Mouse (Mus musculus) WW6 (cell line): ENCODE data around the gene Zfp638.

Experiments used
- DNase-seq: peaks from one replicate; pipeline ENCODE4 v3.0.0-alpha.2; 2013; ENCODE audit warnings: low read depth, low spot score

Gene Zfp638

GRCm38 (mm10) chr6:83890281-83891015 lies 23.5 kb downstream of the Zfp638 start:
- DNase-seq: no peak

- DNase-seq: no peak
These were observed 24.3 kb downstream of the Zfp638 start for GRCm38 (mm10) chr6:83891251-83891650.

- DNase-seq: no peak
These were observed 24.8 kb downstream of the Zfp638 start for GRCm38 (mm10) chr6:83891687-83892086.

- DNase-seq: no peak
These were observed 26.2 kb downstream of the Zfp638 start for GRCm38 (mm10) chr6:83893086-83893485.

GRCm38 (mm10) chr6:83893584-83893983 lies 26.7 kb downstream of the Zfp638 start:
- DNase-seq: no peak

GRCm38 (mm10) chr6:83899142-83899541 lies 32.2 kb downstream of the Zfp638 start:
- DNase-seq: no peak

- DNase-seq: no peak
These were observed 38.4 kb downstream of the Zfp638 start for GRCm38 (mm10) chr6:83905276-83905675.

GRCm38 (mm10) chr6:83906659-83907058 lies 39.8 kb downstream of the Zfp638 start:
- DNase-seq: no peak

- DNase-seq: no peak
These were observed 41.5 kb downstream of the Zfp638 start for GRCm38 (mm10) chr6:83908386-83908785.

- DNase-seq: no peak
These were observed 46.8 kb downstream of the Zfp638 start for GRCm38 (mm10) chr6:83913710-83914109.

GRCm38 (mm10) chr6:83914183-83914719 lies 47.3 kb downstream of the Zfp638 start:
- DNase-seq: peak; percentile 93

- DNase-seq: no peak
These were observed 47.9 kb downstream of the Zfp638 start for GRCm38 (mm10) chr6:83914720-83915271.

- DNase-seq: no peak
These were observed 60.5 kb downstream of the Zfp638 start for GRCm38 (mm10) chr6:83927418-83927817.

- no peak for DNase-seq
These were observed 61.3 kb downstream of the Zfp638 start for GRCm38 (mm10) chr6:83928225-83928624.

GRCm38 (mm10) chr6:83939492-83939891 lies 72.6 kb downstream of the Zfp638 start:
- no peak for DNase-seq

GRCm38 (mm10) chr6:83942806-83943205 lies 75.9 kb downstream of the Zfp638 start:
- DNase-seq: no peak

GRCm38 (mm10) chr6:83953603-83954002 lies 86.7 kb downstream of the Zfp638 start:
- DNase-seq: no peak

- no peak for DNase-seq
These were observed 120.7 kb downstream of the Zfp638 start for GRCm38 (mm10) chr6:83987642-83988041.

GRCm38 (mm10) chr6:84002716-84003115 lies 135.8 kb downstream of the Zfp638 start:
- no peak for DNase-seq

GRCm38 (mm10) chr6:84004295-84004694 lies 137.4 kb downstream of the Zfp638 start:
- DNase-seq: no peak

GRCm38 (mm10) chr6:84008363-84009171 lies 141.7 kb downstream of the Zfp638 start, which contains the start of gene Dysf:
Gene Dysf, plus strand, starts transcription at chr6:84008590.
- DNase-seq: no peak

- no peak for DNase-seq
These were observed 142.4 kb downstream of the Zfp638 start for GRCm38 (mm10) chr6:84009172-84009872.
